Mouse (Mus musculus) neural tube, embryonic 13.5 days (tissue): ENCODE measurements around the gene Gdf9. TPM values are rescaled to one million over a fixed set of nuclear protein-coding genes. Genes with fewer than 3 reads are reported as not detected.

Source experiments
- ATAC-seq: fragments of 200-750 bp; cut with Nextera tagmentation; 2 replicates; pipeline ENCODE4 v1.8.0; 2017; ENCODE audit warnings: low read depth, mild to moderate bottlenecking, moderate TSS enrichment, moderate library complexity
- H3K27ac ChIP-seq: fragments of 300-500 bp; sonication (generic); replicated peaks from 2 replicates; pipeline ENCODE4 v1.5.1; 2015; ENCODE audit warnings: moderate library complexity, mild to moderate bottlenecking, inconsistent platforms
- H3K27me3 ChIP-seq: fragments of 300-500 bp; sonication (generic); 2 replicates; pipeline ENCODE4 v1.6.1; 2015; ENCODE audit warnings: mild to moderate bottlenecking, inconsistent platforms
- H3K36me3 ChIP-seq: fragments of 300-500 bp; sonication (generic); 2 replicates; pipeline ENCODE4 v1.6.1; 2015; ENCODE audit warnings: mild to moderate bottlenecking, inconsistent platforms
- H3K4me1 ChIP-seq: fragments of 300-500 bp; sonication (generic); replicated peaks from 2 replicates; pipeline ENCODE4 v1.6.1; 2015; ENCODE audit warnings: inconsistent platforms
- H3K4me2 ChIP-seq: fragments of 300-500 bp; sonication (generic); 2 replicates; pipeline ENCODE4 v1.6.1; 2015; ENCODE audit warnings: inconsistent platforms, mild to moderate bottlenecking, moderate library complexity
- H3K4me3 ChIP-seq: fragments of 300-500 bp; sonication (generic); 2 replicates; pipeline ENCODE4 v1.5.1; 2015; ENCODE audit warnings: mild to moderate bottlenecking, inconsistent platforms
- H3K9ac ChIP-seq: fragments of 300-500 bp; sonication (generic); 2 replicates; pipeline ENCODE4 v1.6.1; 2015; ENCODE audit warnings: moderate library complexity, mild to moderate bottlenecking, inconsistent platforms
- H3K9me3 ChIP-seq: fragments of 300-500 bp; sonication (generic); 2 replicates; pipeline ENCODE4 v1.6.1; 2016; ENCODE audit warnings: inconsistent platforms
- WGBS: fragments of 180-500 bp; shearing (Covaris S2); methylation state at CpG from one replicate; pipeline ENCODE4 v1.1.7; 2015; 5-methylcytosine and 5-hydroxymethylcytosine counted together
- polyA plus RNA-seq: library from polyadenylated mRNA; unstranded; fragments of >200 nt; fragmentation: Nextera tagmentation; extraction: Ambion mirVana; gene quantifications from 2 replicates; pipeline ENCODE4 v1.2.1, GENCODE M21; 2015

Gdf9 gene
- polyA plus RNA-seq, 1 experiment from 2014 or later = 3.4 TPM

GRCm38 (mm10) chr11:53427993-53428715 is 2.7 kb upstream of the Gdf9 start:
- H3K9me3 ChIP-seq = no peaks in the 10 kb centered on the region
- no peaks in the 10 kb centered on the region for H3K27me3 ChIP-seq
- WGBS = 92% methylated on average over 3 of the region's 3 CpGs
- no peak for ATAC-seq
- no peak overlapping the region for H3K4me3 ChIP-seq
- no peak overlapping the region for H3K27ac ChIP-seq
- no peak overlapping the region for H3K9ac ChIP-seq
- peaks cover 17% of the 10 kb centered on the region for H3K36me3 ChIP-seq
- peaks cover 19% of the 10 kb centered on the region for H3K4me1 ChIP-seq
- H3K4me2 ChIP-seq = no peak overlapping the region

GRCm38 (mm10) chr11:53428716-53429057 is 2.1 kb upstream of the Gdf9 start:
- WGBS = 95% methylated on average over 5 of the region's 5 CpGs

GRCm38 (mm10) chr11:53429182-53429581 is 1.6 kb upstream of the Gdf9 start:
- Histone ChIP-seq H3K4me1 (peaks cover 19% of the 10 kb centered on the region), H3K4me3 (peak overlapping the region; percentile 87), H3K36me3 (peaks cover 17% of the 10 kb centered on the region), H3K27ac (no peak overlapping the region), H3K9ac (no peak overlapping the region), H3K4me2 (peak overlapping the region; percentile 92), H3K9me3 (no peaks in the 10 kb centered on the region), H3K27me3 (no peaks in the 10 kb centered on the region)
- no peak for ATAC-seq

More at GRCm38 (mm10) chr11:53428716-53429057, 2.1 kb upstream of the Gdf9 start:
- Histone ChIP-seq H3K4me2 (no peak overlapping the region), H3K27me3 (no peaks in the 10 kb centered on the region), H3K27ac (no peak overlapping the region), H3K36me3 (peaks cover 17% of the 10 kb centered on the region), H3K4me1 (peaks cover 19% of the 10 kb centered on the region), H3K9ac (no peak overlapping the region), H3K9me3 (no peaks in the 10 kb centered on the region), H3K4me3 (no peak overlapping the region)
- ATAC-seq = no peak

- peak overlapping the region; percentile 86 for H3K27ac ChIP-seq
Measured at GRCm38 (mm10) chr11:53430300-53430669, 538 bp upstream of the Gdf9 start.

GRCm38 (mm10) chr11:53431347-53432056 is 679 bp downstream of the Gdf9 start:
- Histone ChIP-seq H3K4me1 (peaks cover 19% of the 10 kb centered on the region), H3K36me3 (peaks cover 17% of the 10 kb centered on the region), H3K4me2 (peak overlapping the region; percentile 92), H3K27me3 (no peaks in the 10 kb centered on the region), H3K27ac (peak overlapping the region; percentile 86), H3K4me3 (peak overlapping the region; percentile 87), H3K9ac (peak overlapping the region; percentile 58), H3K9me3 (no peaks in the 10 kb centered on the region)
- peak; percentile 69; the same call in 1 of the 2 replicates for ATAC-seq
- 13% methylated on average over 9 of the region's 9 CpGs for WGBS

More at GRCm38 (mm10) chr11:53430300-53430669, 538 bp upstream of the Gdf9 start:
- peak; percentile 57; the same call in 1 of the 2 replicates for ATAC-seq
- H3K36me3 ChIP-seq = peaks cover 17% of the 10 kb centered on the region
- no peaks in the 10 kb centered on the region for H3K27me3 ChIP-seq
- peak overlapping the region; percentile 92 for H3K4me2 ChIP-seq
- peak overlapping the region; percentile 93 for H3K9ac ChIP-seq
- peaks cover 19% of the 10 kb centered on the region for H3K4me1 ChIP-seq
- H3K4me3 ChIP-seq = peak overlapping the region; percentile 87
- under 1% methylated on average over 34 of the region's 34 CpGs for WGBS
- H3K9me3 ChIP-seq = no peaks in the 10 kb centered on the region

- H3K9me3 ChIP-seq = no peaks in the 10 kb centered on the region
- no peak overlapping the region for H3K4me3 ChIP-seq
- H3K36me3 ChIP-seq = peaks cover 9% of the 10 kb centered on the region
- no peak overlapping the region for H3K9ac ChIP-seq
- H3K27ac ChIP-seq = no peak overlapping the region
- no peaks in the 10 kb centered on the region for H3K27me3 ChIP-seq
- no peak overlapping the region for H3K4me2 ChIP-seq
- peaks cover 19% of the 10 kb centered on the region for H3K4me1 ChIP-seq
- WGBS = 71% methylated on average over 6 of the region's 6 CpGs
- ATAC-seq = no peak
Measured at GRCm38 (mm10) chr11:53433057-53433456, 2.2 kb downstream of the Gdf9 start.

GRCm38 (mm10) chr11:53435504-53435903 is 4.7 kb downstream of the Gdf9 start:
- Histone ChIP-seq H3K4me1 (peaks cover 7% of the 10 kb centered on the region), H3K27ac (no peak overlapping the region), H3K9me3 (no peaks in the 10 kb centered on the region), H3K9ac (no peak overlapping the region), H3K4me2 (no peak overlapping the region), H3K27me3 (no peaks in the 10 kb centered on the region), H3K4me3 (no peak overlapping the region), H3K36me3 (no peaks in the 10 kb centered on the region)
- ATAC-seq = no peak
- WGBS = 82% methylated on average over 8 of the region's 8 CpGs

- ATAC-seq = no peak
- no peak overlapping the region for H3K27ac ChIP-seq
- H3K4me3 ChIP-seq = no peak overlapping the region
- no peaks in the 10 kb centered on the region for H3K36me3 ChIP-seq
- no peaks in the 10 kb centered on the region for H3K27me3 ChIP-seq
- H3K9me3 ChIP-seq = no peaks in the 10 kb centered on the region
- H3K4me2 ChIP-seq = no peak overlapping the region
- H3K9ac ChIP-seq = no peak overlapping the region
- WGBS = 90% methylated on average over 6 of the region's 6 CpGs
- H3K4me1 ChIP-seq = peaks cover 5% of the 10 kb centered on the region
Measured at GRCm38 (mm10) chr11:53436338-53436737, 5.5 kb downstream of the Gdf9 start.

- H3K9ac ChIP-seq = no peak overlapping the region
- H3K4me2 ChIP-seq = no peak overlapping the region
- H3K27me3 ChIP-seq = no peaks in the 10 kb centered on the region
- H3K9me3 ChIP-seq = no peaks in the 10 kb centered on the region
- no peaks in the 10 kb centered on the region for H3K4me1 ChIP-seq
- no peaks in the 10 kb centered on the region for H3K36me3 ChIP-seq
- H3K4me3 ChIP-seq = no peak overlapping the region
- no peak for ATAC-seq
- no peak overlapping the region for H3K27ac ChIP-seq
- 60% methylated on average over 12 of the region's 12 CpGs for WGBS
Measured at GRCm38 (mm10) chr11:53441921-53442320, 11.1 kb downstream of the Gdf9 start.

- H3K4me2 ChIP-seq = no peak overlapping the region
- no peak overlapping the region for H3K27ac ChIP-seq
- H3K9ac ChIP-seq = no peak overlapping the region
- H3K27me3 ChIP-seq = no peaks in the 10 kb centered on the region
- H3K9me3 ChIP-seq = no peaks in the 10 kb centered on the region
- H3K4me1 ChIP-seq = no peaks in the 10 kb centered on the region
- H3K4me3 ChIP-seq = no peak overlapping the region
- H3K36me3 ChIP-seq = no peaks in the 10 kb centered on the region
- no peak for ATAC-seq
- 40% methylated on average over 6 of the region's 6 CpGs for WGBS
Measured at GRCm38 (mm10) chr11:53443861-53444260, 13.0 kb downstream of the Gdf9 start.

- no peaks in the 10 kb centered on the region for H3K4me1 ChIP-seq
- WGBS = 66% methylated on average over 13 of the region's 13 CpGs
Measured at GRCm38 (mm10) chr11:53445562-53445961, 14.7 kb downstream of the Gdf9 start.

GRCm38 (mm10) chr11:53446183-53446582 is 15.4 kb downstream of the Gdf9 start:
- Histone ChIP-seq H3K4me1 (no peaks in the 10 kb centered on the region), H3K4me2 (no peak overlapping the region), H3K36me3 (no peaks in the 10 kb centered on the region), H3K27ac (no peak overlapping the region), H3K4me3 (no peak overlapping the region), H3K27me3 (no peaks in the 10 kb centered on the region), H3K9ac (no peak overlapping the region), H3K9me3 (no peaks in the 10 kb centered on the region)
- ATAC-seq = no peak
- 90% methylated on average over 13 of the region's 13 CpGs for WGBS

More at GRCm38 (mm10) chr11:53445562-53445961, 14.7 kb downstream of the Gdf9 start:
- Histone ChIP-seq H3K36me3 (no peaks in the 10 kb centered on the region), H3K4me3 (no peak overlapping the region), H3K27ac (no peak overlapping the region), H3K9me3 (no peaks in the 10 kb centered on the region), H3K4me2 (no peak overlapping the region), H3K9ac (no peak overlapping the region), H3K27me3 (no peaks in the 10 kb centered on the region)
- no peak for ATAC-seq
